Mouse (Mus musculus): ENCODE results near the gene Clic1.

Clic1 gene

GRCm38 (mm10) chr17:35092403-35093198 lies 42.8 kb downstream of the Clic1 start:
- no peak for DNase-seq

DNA sequence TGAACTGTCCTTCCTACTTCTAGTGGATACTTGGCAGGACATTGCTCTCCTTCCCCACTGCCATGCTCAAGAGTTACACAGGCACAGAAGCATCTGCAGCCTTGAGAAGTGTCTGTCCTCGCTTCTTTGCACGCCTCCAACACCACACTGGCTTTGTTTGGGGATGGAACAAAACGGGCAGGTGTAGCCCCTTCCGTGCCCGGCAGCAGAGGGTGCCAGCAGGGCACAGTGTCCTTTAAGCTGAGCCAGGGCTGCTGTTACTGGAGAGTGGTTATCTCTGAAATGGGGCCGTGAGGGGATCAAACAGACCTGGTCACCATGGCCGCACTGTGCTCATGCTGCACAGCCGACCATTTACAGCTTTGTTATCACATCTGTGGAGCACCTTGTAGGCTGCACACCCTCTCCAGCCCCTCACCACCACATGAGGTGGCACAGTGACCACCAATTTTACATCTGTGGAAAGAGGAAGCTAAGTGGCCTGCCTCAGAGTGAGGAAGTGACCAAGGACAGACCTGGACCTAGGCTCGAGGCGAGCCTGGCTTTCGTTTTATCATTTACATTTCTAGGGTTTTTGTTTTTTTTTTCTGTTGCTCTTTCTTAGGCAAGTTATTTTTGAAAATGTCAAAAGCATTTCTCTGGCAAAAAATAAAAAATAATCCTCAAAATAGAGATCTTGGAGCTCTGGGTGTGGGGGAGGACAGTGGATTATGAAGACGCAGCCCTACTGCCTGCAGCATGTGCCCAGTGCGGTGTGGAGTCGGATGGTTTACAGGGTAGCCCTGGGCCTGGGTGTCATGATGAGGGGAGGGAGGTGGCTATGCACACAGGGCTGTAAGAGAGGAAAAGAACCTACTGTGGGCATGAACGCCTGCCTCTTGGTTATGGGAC lies 45.0 kb downstream of the Clic1 start:
- DNase-seq, result no peak

- DNase-seq, result no peak
Observed at GRCm38 (mm10) chr17:35096597-35096996, 46.8 kb downstream of the Clic1 start.

GRCm38 (mm10) chr17:35097164-35097655 lies 47.4 kb downstream of the Clic1 start:
- peak; percentile 26 for DNase-seq

- no peak for DNase-seq
Observed at GRCm38 (mm10) chr17:35100196-35100765, 50.5 kb downstream of the Clic1 start.

- DNase-seq, result no peak
Observed at GRCm38 (mm10) chr17:35101161-35101560, 51.4 kb downstream of the Clic1 start.

- DNase-seq, result no peak
Observed at GRCm38 (mm10) chr17:35102299-35102698, 52.5 kb downstream of the Clic1 start.

DNA sequence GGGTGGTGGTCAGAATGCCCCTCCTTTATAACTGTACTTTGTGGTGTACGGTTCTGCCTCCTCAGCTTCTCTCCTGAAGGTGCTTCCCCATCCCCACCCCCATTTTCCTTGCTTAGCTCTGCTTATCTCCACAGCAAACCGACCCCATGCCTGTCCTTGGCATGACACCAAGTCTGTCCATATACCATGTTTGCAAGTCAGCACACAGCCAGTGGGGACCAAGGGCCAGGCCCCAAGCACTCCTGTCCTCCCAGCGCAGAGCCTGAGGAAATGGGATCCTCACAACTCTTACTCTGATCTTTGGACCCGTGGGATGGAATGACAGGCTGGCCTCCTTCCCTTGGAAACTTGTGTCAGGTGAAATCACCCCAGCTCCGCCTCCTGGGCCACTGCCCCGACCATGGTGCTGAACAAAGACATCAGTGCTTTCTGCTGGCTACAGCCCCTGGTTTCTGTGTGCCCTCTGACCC lies 53.5 kb downstream of the Clic1 start:
- peak; percentile 65 for DNase-seq

- no peak for DNase-seq
Observed at GRCm38 (mm10) chr17:35104079-35104478, 54.3 kb downstream of the Clic1 start.

- no peak for DNase-seq
Observed at GRCm38 (mm10) chr17:35104754-35105153, 55.0 kb downstream of the Clic1 start.

DNA sequence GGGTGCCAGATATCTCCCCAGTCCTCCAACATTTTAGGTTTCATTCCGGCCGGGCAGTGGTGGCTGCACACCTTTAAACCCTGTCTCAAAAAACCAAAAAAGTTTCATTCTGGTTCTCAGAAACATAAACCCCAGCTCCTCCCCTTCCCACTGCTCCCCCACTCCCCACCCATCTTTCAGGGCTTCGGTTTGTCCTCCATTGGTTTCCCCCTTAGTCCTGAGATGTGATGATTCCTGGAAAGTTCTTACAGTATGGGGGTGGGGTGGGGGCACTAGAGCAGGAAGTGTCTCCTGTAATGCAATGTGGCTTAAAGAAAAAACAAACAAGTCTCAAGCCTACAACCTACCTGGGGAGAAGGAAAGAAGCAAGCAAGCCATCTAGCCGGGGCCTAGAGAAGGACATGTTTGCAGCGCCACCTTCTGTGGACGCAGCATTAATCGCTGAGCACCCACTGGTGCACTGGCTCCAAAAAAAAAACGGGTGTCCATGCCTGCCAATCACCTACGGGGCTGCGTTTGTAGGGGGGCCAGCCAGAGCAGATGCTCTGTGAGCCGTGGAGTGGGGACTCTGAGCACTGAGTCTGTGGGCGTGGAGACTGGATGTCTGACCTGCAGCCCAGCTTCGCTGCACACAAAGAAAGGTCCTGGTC lies 56.1 kb downstream of the Clic1 start:
- peak; percentile 54 for DNase-seq

GRCm38 (mm10) chr17:35106522-35106921 lies 56.8 kb downstream of the Clic1 start:
- no peak for DNase-seq

DNA sequence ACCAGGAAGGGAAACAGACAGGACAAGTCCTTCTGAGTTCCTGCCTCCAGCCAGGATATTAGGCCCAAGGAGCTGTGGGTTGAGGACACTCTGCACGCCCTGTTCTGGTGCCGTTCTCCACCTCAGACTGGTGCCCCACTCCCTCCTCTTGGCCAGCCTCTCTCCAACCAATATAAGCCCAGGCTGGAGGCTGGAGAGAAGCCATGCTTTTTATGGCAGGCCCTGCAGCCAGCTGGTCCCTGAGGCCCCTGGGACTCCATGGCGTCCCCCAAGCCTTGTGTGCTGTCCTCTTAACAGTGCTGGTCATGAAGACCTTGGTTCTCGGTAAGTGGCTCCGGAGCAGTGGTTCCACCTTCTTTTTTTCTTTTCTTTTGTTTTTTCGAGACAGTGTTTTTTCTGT lies 58.3 kb downstream of the Clic1 start, which contains the start of gene Ly6g5c:
Gene Ly6g5c, plus strand, starts transcription at position 183 of the 400 bp plus-strand sequence.
- DNase-seq, result no peak

Data from kidney, adult 18-20 months (tissue).